Mouse (Mus musculus): ENCODE data around the gene Tnpo1. TPM values are rescaled to one million over a fixed set of nuclear protein-coding genes. Genes with fewer than 3 reads are reported as not detected.

The Tnpo1 gene
- total and polyA plus RNA-seq, 2 experiments from 2014 or later = 22.6 to 63.4 TPM

- Histone ChIP-seq H3K27me3 (ENCODE audit: control insufficient read depth, insufficient read depth, low read length) (no peaks in the 10 kb centered on the region), H3K27ac (ENCODE audit: low read depth) (peak overlapping the region; percentile 100), H3K4me1 (ENCODE audit: control insufficient read depth, insufficient read depth) (no peaks in the 10 kb centered on the region), H3K36me3 (replicated peaks; ENCODE audit: control insufficient read depth, insufficient read depth, low read length) (no peaks in the 10 kb centered on the region), H3K9me3 (replicated peaks; ENCODE audit: control insufficient read depth, low read length) (no peaks in the 10 kb centered on the region), H3K4me2 (ENCODE audit: low read depth, low read length) (peak overlapping the region; percentile 73), H3K4me3 (ENCODE audit: low read depth, low read length) (peak overlapping the region; percentile 99), H3K9ac (replicated peaks; ENCODE audit: low read depth, low read length) (peak overlapping the region; percentile 100)
- TF ChIP-seq CTCF (IDR thresholded peaks at IDR 0.05; ENCODE audit: low read depth) = no peak
- no peak for TF ChIP-seq EP300 (IDR thresholded peaks at IDR 0.05; ENCODE audit: low read depth)
- peak; percentile 75 for DNase-seq (ENCODE audit: low spot score)
- 1% methylated on average over 48 of the region's 66 CpGs for WGBS
- ATAC-seq (ENCODE audit: insufficient read depth, low read depth) = peak; percentile 49
Observed at GRCm38 (mm10) chr13:98925486-98926212, 535 bp downstream of the Tnpo1 start.

- 8% methylated on average over 11 of the region's 11 CpGs for WGBS
- no peaks in the 10 kb centered on the region for H3K36me3 ChIP-seq (replicated peaks; ENCODE audit: control insufficient read depth, insufficient read depth, low read length)
- no peak for ATAC-seq (ENCODE audit: insufficient read depth, low read depth)
- TF ChIP-seq CTCF (IDR thresholded peaks at IDR 0.05; ENCODE audit: low read depth) (no peak), EP300 (IDR thresholded peaks at IDR 0.05; ENCODE audit: low read depth) (no peak)
- peak overlapping the region; percentile 73 for H3K4me2 ChIP-seq (ENCODE audit: low read depth, low read length)
- peak overlapping the region; percentile 100 for H3K27ac ChIP-seq (ENCODE audit: low read depth)
- H3K9ac ChIP-seq (replicated peaks; ENCODE audit: low read depth, low read length) = peak overlapping the region; percentile 100
- DNase-seq (ENCODE audit: low spot score) = no peak
- H3K4me3 ChIP-seq (ENCODE audit: low read depth, low read length) = peak overlapping the region; percentile 99
- no peaks in the 10 kb centered on the region for H3K9me3 ChIP-seq (replicated peaks; ENCODE audit: control insufficient read depth, low read length)
- no peaks in the 10 kb centered on the region for H3K4me1 ChIP-seq (ENCODE audit: control insufficient read depth, insufficient read depth)
- H3K27me3 ChIP-seq (ENCODE audit: control insufficient read depth, insufficient read depth, low read length) = no peaks in the 10 kb centered on the region
Observed at GRCm38 (mm10) chr13:98924897-98925485, 1.2 kb downstream of the Tnpo1 start.

DNA sequence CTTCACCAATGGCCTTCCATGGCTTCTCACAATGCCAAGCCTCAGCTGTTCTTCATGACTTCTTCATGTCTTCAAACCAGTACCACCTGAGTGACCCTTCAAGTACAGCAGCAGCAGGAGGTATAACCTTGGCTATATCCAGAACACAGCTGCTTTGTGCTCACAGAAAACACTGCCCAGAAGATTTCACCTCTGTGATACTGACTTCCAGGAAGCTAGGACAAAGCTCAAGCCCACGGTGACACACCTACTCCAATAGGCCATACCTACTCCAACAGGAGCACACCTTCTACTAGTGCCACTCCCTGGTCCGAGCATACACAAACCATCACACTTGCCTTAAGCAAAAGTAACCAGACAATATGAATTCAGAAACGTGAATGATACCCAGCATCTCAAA, 3.4 kb downstream of the Tnpo1 start:
- WGBS = 83% methylated on average over 3 of the region's 3 CpGs
- no peak overlapping the region for H3K4me3 ChIP-seq (ENCODE audit: low read depth, low read length)
- no peak overlapping the region for H3K27ac ChIP-seq (ENCODE audit: low read depth)
- no peak for ATAC-seq (ENCODE audit: insufficient read depth, low read depth)
- H3K4me1 ChIP-seq (ENCODE audit: control insufficient read depth, insufficient read depth) = no peaks in the 10 kb centered on the region
- H3K27me3 ChIP-seq (ENCODE audit: control insufficient read depth, insufficient read depth, low read length) = no peaks in the 10 kb centered on the region
- no peaks in the 10 kb centered on the region for H3K9me3 ChIP-seq (replicated peaks; ENCODE audit: control insufficient read depth, low read length)
- no peak overlapping the region for H3K4me2 ChIP-seq (ENCODE audit: low read depth, low read length)
- H3K36me3 ChIP-seq (replicated peaks; ENCODE audit: control insufficient read depth, insufficient read depth, low read length) = 0 out of 2 replicates have a peak, but pooled peaks cover 4% of the 10 kb centered on the region
- TF ChIP-seq EP300 (IDR thresholded peaks at IDR 0.05; ENCODE audit: low read depth) (no peak), CTCF (IDR thresholded peaks at IDR 0.05; ENCODE audit: low read depth) (no peak)
- H3K9ac ChIP-seq (replicated peaks; ENCODE audit: low read depth, low read length) = no peak overlapping the region
- DNase-seq (ENCODE audit: low spot score) = no peak

- no peak for TF ChIP-seq EP300 (IDR thresholded peaks at IDR 0.05; ENCODE audit: low read depth)
- TF ChIP-seq CTCF (IDR thresholded peaks at IDR 0.05; ENCODE audit: low read depth) = no peak
- Histone ChIP-seq H3K27ac (ENCODE audit: low read depth) (no peak overlapping the region), H3K4me1 (ENCODE audit: control insufficient read depth, insufficient read depth) (no peaks in the 10 kb centered on the region), H3K9me3 (replicated peaks; ENCODE audit: control insufficient read depth, low read length) (no peaks in the 10 kb centered on the region), H3K27me3 (ENCODE audit: control insufficient read depth, insufficient read depth, low read length) (no peaks in the 10 kb centered on the region), H3K36me3 (replicated peaks; ENCODE audit: control insufficient read depth, insufficient read depth, low read length) (0 out of 2 replicates have a peak, but pooled peaks cover 4% of the 10 kb centered on the region), H3K9ac (replicated peaks; ENCODE audit: low read depth, low read length) (no peak overlapping the region), H3K4me2 (ENCODE audit: low read depth, low read length) (no peak overlapping the region), H3K4me3 (ENCODE audit: low read depth, low read length) (no peak overlapping the region)
- WGBS = 95% methylated on average over 7 of the region's 7 CpGs
- ATAC-seq (ENCODE audit: insufficient read depth, low read depth) (no peak), DNase-seq (ENCODE audit: low spot score) (no peak)
Observed at GRCm38 (mm10) chr13:98921276-98921675, 4.9 kb downstream of the Tnpo1 start.

DNA sequence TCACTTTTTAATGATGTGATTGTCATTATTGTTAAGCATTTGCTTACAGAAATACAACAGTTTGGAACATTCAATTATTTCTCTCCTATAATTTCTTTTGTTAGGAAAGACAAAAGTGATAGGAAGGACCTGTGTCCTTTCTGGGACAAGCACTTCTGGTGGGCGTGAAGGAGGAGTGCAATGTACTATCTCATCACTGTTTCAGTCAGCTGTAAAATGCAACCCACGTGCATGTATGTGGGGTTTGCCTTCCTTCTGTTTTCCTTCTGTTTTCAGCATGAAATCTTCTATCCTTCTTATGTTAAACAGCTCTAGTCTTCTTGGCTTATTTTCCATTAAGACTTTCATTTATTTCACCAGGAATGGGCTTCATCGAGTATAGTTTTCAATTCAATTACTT, 5.9 kb downstream of the Tnpo1 start:
- no peaks in the 10 kb centered on the region for H3K27me3 ChIP-seq (ENCODE audit: control insufficient read depth, insufficient read depth, low read length)
- no peak for DNase-seq (ENCODE audit: low spot score)
- H3K4me1 ChIP-seq (ENCODE audit: control insufficient read depth, insufficient read depth) = peaks cover 4% of the 10 kb centered on the region
- no peak overlapping the region for H3K4me2 ChIP-seq (ENCODE audit: low read depth, low read length)
- H3K9ac ChIP-seq (replicated peaks; ENCODE audit: low read depth, low read length) = no peak overlapping the region
- H3K36me3 ChIP-seq (replicated peaks; ENCODE audit: control insufficient read depth, insufficient read depth, low read length) = 0 out of 2 replicates have a peak, but pooled peaks cover 4% of the 10 kb centered on the region
- no peak overlapping the region for H3K4me3 ChIP-seq (ENCODE audit: low read depth, low read length)
- H3K27ac ChIP-seq (ENCODE audit: low read depth) = no peak overlapping the region
- no peak for ATAC-seq (ENCODE audit: insufficient read depth, low read depth)
- 62% methylated on average over 3 of the region's 3 CpGs for WGBS
- no peak for TF ChIP-seq EP300 (IDR thresholded peaks at IDR 0.05; ENCODE audit: low read depth)
- TF ChIP-seq CTCF (IDR thresholded peaks at IDR 0.05; ENCODE audit: low read depth) = no peak
- no peaks in the 10 kb centered on the region for H3K9me3 ChIP-seq (replicated peaks; ENCODE audit: control insufficient read depth, low read length)
